Mouse (Mus musculus): ENCODE results near the gene Trp53. TPM values are rescaled to one million over a fixed set of nuclear protein-coding genes. Genes with fewer than 3 reads are reported as not detected.
A peak's percentile ranks its signal among the peaks of the same experiment; 100 is the strongest.

Trp53 gene
- total and polyA plus RNA-seq, 3 experiments: 76.4 to 212 TPM; not detected in 1

- Histone ChIP-seq H3K9me3 (replicated peaks; ENCODE audit: insufficient read depth, low read length) (no peaks in the 10 kb centered on the region), H3K4me1 (ENCODE audit: control insufficient read depth in 1 of 2, insufficient read depth in 2 of 2, low read length in 2 of 2) (peaks cover 0 to 11% of the 10 kb centered on the region in 2 experiments; a peak in 2 of 4 replicates), H3K79me2 (ENCODE audit: control insufficient read depth, insufficient read depth, low read length, poor library complexity) (peaks cover 48% of the 10 kb centered on the region), H3K9ac (ENCODE audit: control insufficient read depth, low read depth, low read length, poor library complexity, severe bottlenecking) (no peak overlapping the region), H3K4me3 (ENCODE audit: control insufficient read depth in 1 of 2, insufficient read depth in 1 of 2, low read depth in 2 of 2, low read length in 2 of 2) (no peak overlapping the region), H3K27me3 (ENCODE audit: control insufficient read depth in 1 of 2, insufficient read depth in 2 of 2, low read length in 2 of 2) (no peaks in the 10 kb centered on the region), H3K27ac (ENCODE audit: control insufficient read depth, low read depth, low read length) (no peak overlapping the region), H3K36me3 (ENCODE audit: control insufficient read depth in 1 of 2, insufficient read depth in 2 of 2, low read length in 2 of 2) (peaks cover 2 to 6% of the 10 kb centered on the region in 2 experiments; a peak in 3 of 4 replicates)
- TF ChIP-seq JUND (IDR thresholded peaks at IDR 0.05; ENCODE audit: low read depth, low read length): no peak
- no peak for TF ChIP-seq MYC (IDR thresholded peaks at IDR 0.05; ENCODE audit: low read depth, low read length)
- TF ChIP-seq CTCF (IDR thresholded peaks at IDR 0.05 in 2 of 3, conservative IDR thresholded peaks at IDR 0.05 in 1 of 3; ENCODE audit: control insufficient read depth in 1 of 3, insufficient read depth in 1 of 3, low read depth in 2 of 3, low read length in 3 of 3, poor library complexity in 1 of 3, severe bottlenecking in 1 of 3): no peak
- DNase-seq (ENCODE audit: low read depth, low spot score): no peak
Observed at GRCm38 (mm10) chr11:69576307-69576706, 3.9 kb upstream of the Trp53 start.

GRCm38 (mm10) chr11:69578301-69578700 is 1.9 kb upstream of the Trp53 start:
- no peak overlapping the region for H3K27ac ChIP-seq (ENCODE audit: control insufficient read depth, low read depth, low read length)
- H3K4me3 ChIP-seq (ENCODE audit: control insufficient read depth in 1 of 2, insufficient read depth in 1 of 2, low read depth in 2 of 2, low read length in 2 of 2): peak overlapping the region; percentile 49 to 77
- peak; percentile 60 for DNase-seq (ENCODE audit: low read depth, low spot score)
- peak overlapping the region; percentile 77 for H3K9ac ChIP-seq (ENCODE audit: control insufficient read depth, low read depth, low read length, poor library complexity, severe bottlenecking)
- H3K27me3 ChIP-seq (ENCODE audit: control insufficient read depth in 1 of 2, insufficient read depth in 2 of 2, low read length in 2 of 2): no peaks in the 10 kb centered on the region
- H3K79me2 ChIP-seq (ENCODE audit: control insufficient read depth, insufficient read depth, low read length, poor library complexity): peaks cover 63% of the 10 kb centered on the region
- no peak for TF ChIP-seq KAT2A (conservative IDR thresholded peaks at IDR 0.05; ENCODE audit: low read depth, low read length)
- TF ChIP-seq ELF1 (IDR thresholded peaks at IDR 0.05; ENCODE audit: low read depth, low read length): peak; percentile 12; the same call in 1 of the 2 replicates
- H3K36me3 ChIP-seq (ENCODE audit: control insufficient read depth in 1 of 2, insufficient read depth in 2 of 2, low read length in 2 of 2): peaks cover 0 to 17% of the 10 kb centered on the region in 2 experiments; a peak in 2 of 4 replicates
- H3K9me3 ChIP-seq (replicated peaks; ENCODE audit: insufficient read depth, low read length): no peaks in the 10 kb centered on the region
- peaks cover 0 to 23% of the 10 kb centered on the region in 2 experiments; a peak in 2 of 4 replicates for H3K4me1 ChIP-seq (ENCODE audit: control insufficient read depth in 1 of 2, insufficient read depth in 2 of 2, low read length in 2 of 2)

- H3K27ac ChIP-seq (ENCODE audit: control insufficient read depth, low read depth, low read length): peak overlapping the region; percentile 96
- peaks cover 0 to 32% of the 10 kb centered on the region in 2 experiments; a peak in 3 of 4 replicates for H3K4me1 ChIP-seq (ENCODE audit: control insufficient read depth in 1 of 2, insufficient read depth in 2 of 2, low read length in 2 of 2)
- no peaks in the 10 kb centered on the region for H3K9me3 ChIP-seq (replicated peaks; ENCODE audit: insufficient read depth, low read length)
- H3K36me3 ChIP-seq (ENCODE audit: control insufficient read depth in 1 of 2, insufficient read depth in 2 of 2, low read length in 2 of 2): peaks cover 0 to 26% of the 10 kb centered on the region in 2 experiments; a peak in 2 of 4 replicates
- H3K4me3 ChIP-seq (ENCODE audit: control insufficient read depth in 1 of 2, insufficient read depth in 1 of 2, low read depth in 2 of 2, low read length in 2 of 2): peak overlapping the region; percentile 82 to 91
- H3K9ac ChIP-seq (ENCODE audit: control insufficient read depth, low read depth, low read length, poor library complexity, severe bottlenecking): peak overlapping the region; percentile 77
- DNase-seq (ENCODE audit: low read depth, low spot score): peak; percentile 100
- H3K27me3 ChIP-seq (ENCODE audit: control insufficient read depth in 1 of 2, insufficient read depth in 2 of 2, low read length in 2 of 2): no peaks in the 10 kb centered on the region
- H3K79me2 ChIP-seq (ENCODE audit: control insufficient read depth, insufficient read depth, low read length, poor library complexity): peaks cover 73% of the 10 kb centered on the region
- peak; percentile 97 for TF ChIP-seq MAZ (IDR thresholded peaks at IDR 0.05; ENCODE audit: low read depth, low read length)
- peak; percentile 93 for TF ChIP-seq HCFC1 (IDR thresholded peaks at IDR 0.05; ENCODE audit: low read depth, low read length)
- peak; percentile 68 for TF ChIP-seq ZC3H11A (IDR thresholded peaks at IDR 0.05; ENCODE audit: low read depth, low read length)
- TF ChIP-seq TBP (IDR thresholded peaks at IDR 0.05; ENCODE audit: low read depth, low read length): peak; percentile 82
- TF ChIP-seq E2F4 (IDR thresholded peaks at IDR 0.05; ENCODE audit: borderline replicate concordance, low read depth, low read length): peak; percentile 98
- peak; percentile 87 for TF ChIP-seq SMC3 (IDR thresholded peaks at IDR 0.05; ENCODE audit: low read depth, low read length)
- TF ChIP-seq ELF1 (IDR thresholded peaks at IDR 0.05; ENCODE audit: low read depth, low read length): peak; percentile 69
- peak; percentile 96 for TF ChIP-seq SIN3A (IDR thresholded peaks at IDR 0.05; ENCODE audit: low read length)
- peak; percentile 93 for TF ChIP-seq CHD2 (IDR thresholded peaks at IDR 0.05; ENCODE audit: low read length)
- TF ChIP-seq POLR2AphosphoS5 (IDR thresholded peaks at IDR 0.05; ENCODE audit: borderline replicate concordance, low read depth, low read length): no peak
- TF ChIP-seq POLR2A (IDR thresholded peaks at IDR 0.05; ENCODE audit: control insufficient read depth in 1 of 2, insufficient read depth in 1 of 2, low read depth in 1 of 2, low read length in 2 of 2, poor library complexity in 1 of 2): peak in 1 of 2 experiments; percentile 93; a peak in 2 of 4 replicates
- 0 out of 2 replicates have a peak, but pooled peaks have one; percentile 19 for TF ChIP-seq MAX (IDR thresholded peaks at IDR 0.05; ENCODE audit: low read length)
- peak; percentile 72 for TF ChIP-seq ETS1 (IDR thresholded peaks at IDR 0.05; ENCODE audit: low read depth, low read length)
- no peak; the same call in 1 of the 2 replicates for TF ChIP-seq MXI1 (IDR thresholded peaks at IDR 0.05; ENCODE audit: low read depth, low read length)
- TF ChIP-seq BHLHE40 (IDR thresholded peaks at IDR 0.05; ENCODE audit: borderline replicate concordance, low read depth, low read length): peak; percentile 38; the same call in 1 of the 2 replicates
- peak; percentile 83; the same call in 1 of the 2 replicates for TF ChIP-seq ZNF384 (IDR thresholded peaks at IDR 0.05; ENCODE audit: low read depth, low read length)
- no peak; the same call in 1 of the 2 replicates for TF ChIP-seq NELFE (IDR thresholded peaks at IDR 0.05; ENCODE audit: low read depth, low read length)
- TF ChIP-seq KAT2A (conservative IDR thresholded peaks at IDR 0.05; ENCODE audit: low read depth, low read length): peak; percentile 73; the same call in 1 of the 2 replicates
- TF ChIP-seq EP300 (IDR thresholded peaks at IDR 0.05; ENCODE audit: low read depth in 1 of 2, low read length in 2 of 2): peak; percentile 79 to 86
- TF ChIP-seq CHD1 (IDR thresholded peaks at IDR 0.05; ENCODE audit: low read depth, low read length): no peak
- TF ChIP-seq RAD21 (IDR thresholded peaks at IDR 0.05; ENCODE audit: low read depth, low read length): peak; percentile 66
Observed at GRCm38 (mm10) chr11:69579128-69580017, 786 bp upstream of the Trp53 start.

Data from MEL (cell line).